ENCODE assay signal across 9 mouse cellular contexts in genomic region chr5:36291191-36291590, GRCm38 (mm10).
DNase-seq lines count a peak whose midpoint lies in the region; ATAC-seq and TF ChIP-seq lines count a peak whose summit lies in the region.
"Had no signal": no experiment of that assay in that cellular context is flagged by ENCODE, and none has a peak within 500 bp of the region (broad histone marks: within the 10 kb centered on the region; RNA-seq: fewer than 3 reads in every experiment).

No protein-coding gene starts in this region.

- H3K4me1 ChIP-seq in kidney, embryonic 16.5 days (ENCODE audit: insufficient read depth, low read length) = peaks cover 20% of the 10 kb centered on the region
- no peaks in the 10 kb centered on the region for H3K4me1 ChIP-seq in ES-E14 (ENCODE audit: control insufficient read depth in 2 of 2, insufficient read depth in 2 of 2, low read length in 2 of 2, poor library complexity in 1 of 2)
- no peaks in the 10 kb centered on the region; the same call in 1 of the 2 replicates for H3K4me1 ChIP-seq in embryonic facial prominence, embryonic 11.5 days (ENCODE audit: control insufficient read depth, insufficient read depth, low read length)
- no peaks in the 10 kb centered on the region for H3K4me1 ChIP-seq in spleen, adult 2 months (ENCODE audit: control insufficient read depth, insufficient read depth, insufficient read length)

- H3K4me2 ChIP-seq in kidney, embryonic 16.5 days (replicated peaks; ENCODE audit: low read depth, low read length) = no peak overlapping the region
- H3K4me2 ChIP-seq in embryonic facial prominence, embryonic 11.5 days (ENCODE audit: low read depth, low read length) = no peak overlapping the region

- H3K9me3 ChIP-seq in kidney, embryonic 16.5 days (ENCODE audit: low read length) = no peaks in the 10 kb centered on the region
- no peaks in the 10 kb centered on the region for H3K9me3 ChIP-seq in ES-E14 (ENCODE audit: control insufficient read depth, insufficient read depth, low read depth, low read length)
- H3K9me3 ChIP-seq in embryonic facial prominence, embryonic 11.5 days (replicated peaks; ENCODE audit: control insufficient read depth, low read length) = no peaks in the 10 kb centered on the region

- TF ChIP-seq POLR2A in spleen, adult 2 months (IDR thresholded peaks at IDR 0.05; ENCODE audit: low read depth, low read length) = no peak

- H3K4me3 ChIP-seq in kidney, embryonic 16.5 days (ENCODE audit: low read length) = no peak overlapping the region
- no peak overlapping the region for H3K4me3 ChIP-seq in ES-E14 (ENCODE audit: insufficient read depth in 1 of 2, low read depth in 1 of 2, low read length in 2 of 2, poor library complexity in 1 of 2, severe bottlenecking in 1 of 2)
- no peak overlapping the region for H3K4me3 ChIP-seq in embryonic facial prominence, embryonic 11.5 days (ENCODE audit: low read depth, low read length)
- H3K4me3 ChIP-seq in spleen, adult 2 months (ENCODE audit: extremely low read depth, insufficient read depth, insufficient read length) = no peak overlapping the region
- H3K4me3 ChIP-seq: myocyte had no signal

- WGBS in kidney, embryonic 16.5 days = 51% methylated on average over 5 of the region's 5 CpGs
- 47% methylated on average over 5 of the region's 5 CpGs for WGBS in embryonic facial prominence, embryonic 11.5 days
- WGBS in spleen, adult 2 months = 46% methylated on average over 5 of the region's 5 CpGs

- no peaks in the 10 kb centered on the region for H3K36me3 ChIP-seq in kidney, embryonic 16.5 days (ENCODE audit: insufficient read depth, low read length)
- H3K36me3 ChIP-seq in ES-E14 (ENCODE audit: control insufficient read depth, insufficient read depth, low read length, poor library complexity, severe bottlenecking) = no peaks in the 10 kb centered on the region
- H3K36me3 ChIP-seq in embryonic facial prominence, embryonic 11.5 days (replicated peaks; ENCODE audit: control insufficient read depth, insufficient read depth, low read depth, low read length) = no peaks in the 10 kb centered on the region
- no peaks in the 10 kb centered on the region for H3K36me3 ChIP-seq in spleen, adult 2 months (ENCODE audit: control insufficient read depth, insufficient read depth, low read length)

- H3K27me3 ChIP-seq in kidney, embryonic 16.5 days (ENCODE audit: insufficient read depth, low read length) = no peaks in the 10 kb centered on the region
- H3K27me3 ChIP-seq in embryonic facial prominence, embryonic 11.5 days (ENCODE audit: control insufficient read depth, insufficient read depth, low read length) = no peaks in the 10 kb centered on the region
- no peaks in the 10 kb centered on the region for H3K27me3 ChIP-seq in spleen, adult 2 months (ENCODE audit: control insufficient read depth, insufficient read depth, low read length)

- DNase-seq in kidney, adult 18-20 months = peak; percentile 48
- peak; percentile 34 for DNase-seq in ES-E14 (ENCODE audit: low read depth, low spot score)
- DNase-seq in embryonic facial prominence, embryonic 11.5 days (ENCODE audit: low spot score) = peak; percentile 16
- DNase-seq in spleen, adult 2 months (ENCODE audit: low read depth in 1 of 2, low spot score in 2 of 2) = peak; percentile 11 to 60
- DNase-seq in gastrocnemius, postnatal 36 days = no peak
- DNase-seq in layer of hippocampus, adult 8-10 months (ENCODE audit: low spot score in 2 of 2) = no peak
- DNase-seq in heart, postnatal 10 days = no peak

- H3K9ac ChIP-seq in kidney, embryonic 16.5 days (replicated peaks; ENCODE audit: low read length) = no peak overlapping the region
- H3K9ac ChIP-seq in ES-E14 (ENCODE audit: insufficient read depth, low read depth, low read length, poor library complexity, severe bottlenecking) = no peak overlapping the region
- no peak overlapping the region for H3K9ac ChIP-seq in embryonic facial prominence, embryonic 11.5 days (replicated peaks; ENCODE audit: low read length)

- no peak overlapping the region for H3K27ac ChIP-seq in kidney, embryonic 16.5 days (ENCODE audit: low read length)
- no peak overlapping the region for H3K27ac ChIP-seq in ES-E14 (ENCODE audit: insufficient read depth, low read depth, low read length, poor library complexity, severe bottlenecking)
- no peak overlapping the region for H3K27ac ChIP-seq in embryonic facial prominence, embryonic 11.5 days (replicated peaks; ENCODE audit: low read depth, low read length)
- no peak overlapping the region for H3K27ac ChIP-seq in spleen, adult 2 months (ENCODE audit: insufficient read depth, low read length)

- intact Hi-C loops in gastrocnemius, postnatal 36 days (cut with DNase I) = no loop called here
- intact Hi-C loops in heart, postnatal 10 days (cut with DNase I) = no loop called here

- TF ChIP-seq CTCF in spleen, adult 2 months (IDR thresholded peaks at IDR 0.05; ENCODE audit: extremely low read depth, insufficient read depth, insufficient read length, insufficient replicate concordance) = peak; percentile 72; the same call in 1 of the 2 replicates

- in situ Hi-C loops in ES-E14 (cut with MboI; ENCODE audit: low sequenced_read_pairs in 2 of 2, unreplicated experiment in 2 of 2) = no loop called here

- no peak for ATAC-seq in kidney, embryonic 16.5 days (ENCODE audit: low FRiP score, low TSS enrichment)
- ATAC-seq in embryonic facial prominence, embryonic 11.5 days (replicated peaks; ENCODE audit: insufficient number of reproducible peaks, low FRiP score, low TSS enrichment, low read depth) = no peak

TF ChIP-seq in ES-E14, 5 proteins besides CTCF, POLR2A, EP300 and RAD21:
- TF ChIP-seq HCFC1 (IDR thresholded peaks at IDR 0.05; ENCODE audit: borderline replicate concordance, insufficient read depth, low read length) (no peak), CHD2 (IDR thresholded peaks at IDR 0.05; ENCODE audit: low read depth, low read length) (no peak), ZC3H11A (IDR thresholded peaks at IDR 0.05; ENCODE audit: borderline replicate concordance, low read depth, low read length) (peak; percentile 48; the same call in 1 of the 2 replicates), ZNF384 (IDR thresholded peaks at IDR 0.05; ENCODE audit: low read depth, low read length) (no peak), MAFK (IDR thresholded peaks at IDR 0.05; ENCODE audit: insufficient read depth, low read depth, low read length) (no peak)

Comparison
In these comparisons a context has a peak if more than half of its experiments do, and no peak if none do; other contexts are left out.
1. DNase-seq: peak in kidney, adult 18-20 months (single experiment), ES-E14 (single experiment), embryonic facial prominence, embryonic 11.5 days (single experiment) and spleen, adult 2 months (2 of 2); none in gastrocnemius, postnatal 36 days (0 of 2), layer of hippocampus, adult 8-10 months (0 of 2) and heart, postnatal 10 days (0 of 2).